ENCODE assay signal across 9 mouse cellular contexts in genomic region chr11:117047172-117047950, GRCm38 (mm10).
DNase-seq lines count a peak whose midpoint lies in the region; ATAC-seq and TF ChIP-seq lines count a peak whose summit lies in the region.
"Had no signal": no experiment of that assay in that cellular context is flagged by ENCODE, and none has a peak within 500 bp of the region (broad histone marks: within the 10 kb centered on the region; RNA-seq: fewer than 3 reads in every experiment).

No protein-coding gene starts in this region.

- H3K9me3 ChIP-seq in kidney, embryonic 16.5 days (ENCODE audit: low read length): 0 out of 2 replicates have a peak, but pooled peaks cover 5% of the 10 kb centered on the region
- no peaks in the 10 kb centered on the region for H3K9me3 ChIP-seq in kidney, postnatal 0 days (replicated peaks; ENCODE audit: low read length)
- H3K9me3 ChIP-seq in neural tube, embryonic 13.5 days: no peaks in the 10 kb centered on the region

- 0 out of 2 replicates have a peak, but pooled peaks cover 1% of the 10 kb centered on the region for H3K4me1 ChIP-seq in kidney, embryonic 16.5 days (ENCODE audit: insufficient read depth, low read length)
- H3K4me1 ChIP-seq in kidney, postnatal 0 days (replicated peaks; ENCODE audit: insufficient read depth, low read length): 0 out of 2 replicates have a peak, but pooled peaks cover 2% of the 10 kb centered on the region
- H3K4me1 ChIP-seq in neural tube, embryonic 13.5 days (replicated peaks): peaks cover 35% of the 10 kb centered on the region

- peak overlapping the region; percentile 30 for H3K4me2 ChIP-seq in kidney, embryonic 16.5 days (replicated peaks; ENCODE audit: low read depth, low read length)
- H3K4me2 ChIP-seq in kidney, postnatal 0 days (ENCODE audit: low read length): no peak overlapping the region
- peak overlapping the region; percentile 30 for H3K4me2 ChIP-seq in neural tube, embryonic 13.5 days

- H3K27ac ChIP-seq in kidney, embryonic 16.5 days (ENCODE audit: low read length): peak overlapping the region; percentile 35; the same call in 1 of the 2 replicates
- no peak overlapping the region for H3K27ac ChIP-seq in kidney, postnatal 0 days
- peak overlapping the region; percentile 90 for H3K27ac ChIP-seq in neural tube, embryonic 13.5 days (replicated peaks)

- no peak overlapping the region for H3K4me3 ChIP-seq in kidney, embryonic 16.5 days (ENCODE audit: low read length)
- no peak overlapping the region for H3K4me3 ChIP-seq in kidney, postnatal 0 days (replicated peaks; ENCODE audit: low read depth, low read length)
- H3K4me3 ChIP-seq in neural tube, embryonic 13.5 days: no peak overlapping the region

- no peaks in the 10 kb centered on the region for H3K27me3 ChIP-seq in kidney, embryonic 16.5 days (ENCODE audit: insufficient read depth, low read length)
- no peaks in the 10 kb centered on the region for H3K27me3 ChIP-seq in kidney, postnatal 0 days (ENCODE audit: insufficient read depth, low read length)
- 0 out of 2 replicates have a peak, but pooled peaks cover 7% of the 10 kb centered on the region for H3K27me3 ChIP-seq in neural tube, embryonic 13.5 days

- TF ChIP-seq CTCF in kidney, postnatal 0 days (IDR thresholded peaks at IDR 0.05; ENCODE audit: low read depth): no peak

- no peaks in the 10 kb centered on the region for H3K36me3 ChIP-seq in kidney, embryonic 16.5 days (ENCODE audit: insufficient read depth, low read length)
- H3K36me3 ChIP-seq in kidney, postnatal 0 days (ENCODE audit: insufficient read depth, low read length): no peaks in the 10 kb centered on the region
- H3K36me3 ChIP-seq in neural tube, embryonic 13.5 days: no peaks in the 10 kb centered on the region
- H3K36me3 ChIP-seq: G1E had no signal

- no peak for ATAC-seq in kidney, embryonic 16.5 days (ENCODE audit: low FRiP score, low TSS enrichment)
- no peak for ATAC-seq in kidney, postnatal 0 days (replicated peaks; ENCODE audit: low FRiP score, low read depth)
- ATAC-seq in neural tube, embryonic 13.5 days (ENCODE audit: low read depth): peak; percentile 73

- DNase-seq in kidney, adult 18-20 months: no peak
- DNase-seq in adrenal gland, adult 18-20 months (ENCODE audit: low spot score in 2 of 2): peak; percentile 36 to 50
- peak; percentile 62 for DNase-seq in heart, adult 8-10 months (ENCODE audit: low spot score)
- DNase-seq in kidney, postnatal 0 days (ENCODE audit: low spot score): peak; percentile 62
- no peak for DNase-seq in T-cell, adult 2 months (ENCODE audit: low spot score)
- no peak for DNase-seq in left cerebral cortex, adult 11 months (ENCODE audit: low spot score)

- 27% methylated on average over 22 of the region's 22 CpGs for WGBS in kidney, embryonic 16.5 days
- WGBS in kidney, postnatal 0 days: 29% methylated on average over 22 of the region's 22 CpGs
- 10% methylated on average over 22 of the region's 22 CpGs for WGBS in neural tube, embryonic 13.5 days

- H3K9ac ChIP-seq in kidney, embryonic 16.5 days (replicated peaks; ENCODE audit: low read length): no peak overlapping the region
- H3K9ac ChIP-seq in kidney, postnatal 0 days (ENCODE audit: low read depth, low read length): no peak overlapping the region
- H3K9ac ChIP-seq in neural tube, embryonic 13.5 days: peak overlapping the region; percentile 57

Comparison
In these comparisons a context has a peak if more than half of its experiments do, and no peak if none do; other contexts are left out.
1. DNase-seq: peak in adrenal gland, adult 18-20 months (2 of 2), heart, adult 8-10 months (single experiment) and kidney, postnatal 0 days (single experiment); none in kidney, adult 18-20 months (single experiment), T-cell, adult 2 months (single experiment) and left cerebral cortex, adult 11 months (single experiment).